Mouse (Mus musculus): Measurements from ENCODE around the gene Spats2. TPM values are rescaled to one million over a fixed set of nuclear protein-coding genes. Genes with fewer than 3 reads are reported as not detected.
"Not testable (repeated sequence)": the region's sequence is repeated elsewhere in the genome, so short reads cannot be mapped to it uniquely, and the experiment has no call there.

Gene Spats2
- polyA plus RNA-seq, 1 experiment = 25.4 TPM

- Histone ChIP-seq H3K4me3 (ENCODE audit: insufficient read depth, poor library complexity, severe bottlenecking) (no peak overlapping the region), H3ac (ENCODE audit: control insufficient read depth, insufficient read length, low read depth) (no peak overlapping the region), H3K27me3 (ENCODE audit: control insufficient read depth, insufficient read depth, insufficient read length) (no peaks in the 10 kb centered on the region), H3K36me3 (ENCODE audit: control insufficient read depth, insufficient read depth) (peaks cover 8% of the 10 kb centered on the region), H3K79me3 (ENCODE audit: low read depth) (peaks cover 19% of the 10 kb centered on the region), H3K79me2 (ENCODE audit: control insufficient read depth, insufficient read depth) (peaks cover 79% of the 10 kb centered on the region)
- no peak for TF ChIP-seq USF1 (IDR thresholded peaks at IDR 0.05; ENCODE audit: low read depth)
- no peak for TF ChIP-seq CTCF (IDR thresholded peaks at IDR 0.05; ENCODE audit: control insufficient read depth, insufficient read depth, insufficient read length)
- TF ChIP-seq MAX (IDR thresholded peaks at IDR 0.05) = no peak
- TF ChIP-seq FOSL1 (IDR thresholded peaks at IDR 0.05; ENCODE audit: insufficient read depth, low read length, poor library complexity, severe bottlenecking) = no peak
- TF ChIP-seq MYOD1 (IDR thresholded peaks at IDR 0.05; ENCODE audit: control insufficient read depth, insufficient read length, low read depth) = no peak
- TF ChIP-seq MYOG (IDR thresholded peaks at IDR 0.05; ENCODE audit: control insufficient read depth, extremely low read depth, insufficient read length) = no peak
- TF ChIP-seq CEBPB (IDR thresholded peaks at IDR 0.05; ENCODE audit: low read depth) = no peak
Measured at GRCm38 (mm10) chr15:99138389-99138788, 12.7 kb downstream of the Spats2 start.

GRCm38 (mm10) chr15:99139669-99140068 lies 14.0 kb downstream of the Spats2 start:
- Histone ChIP-seq H3K79me3 (ENCODE audit: low read depth) (peaks cover 19% of the 10 kb centered on the region), H3ac (ENCODE audit: control insufficient read depth, insufficient read length, low read depth) (no peak overlapping the region), H3K36me3 (ENCODE audit: control insufficient read depth, insufficient read depth) (peaks cover 8% of the 10 kb centered on the region), H3K4me3 (ENCODE audit: insufficient read depth, poor library complexity, severe bottlenecking) (no peak overlapping the region), H3K27me3 (ENCODE audit: control insufficient read depth, insufficient read depth, insufficient read length) (no peaks in the 10 kb centered on the region), H3K79me2 (ENCODE audit: control insufficient read depth, insufficient read depth) (peaks cover 75% of the 10 kb centered on the region)
- TF ChIP-seq MYOG (IDR thresholded peaks at IDR 0.05; ENCODE audit: control insufficient read depth, extremely low read depth, insufficient read length) = no peak
- peak; percentile 21 for TF ChIP-seq CTCF (IDR thresholded peaks at IDR 0.05; ENCODE audit: control insufficient read depth, insufficient read depth, insufficient read length)
- TF ChIP-seq MAX (IDR thresholded peaks at IDR 0.05) = no peak

- Histone ChIP-seq H3ac (ENCODE audit: control insufficient read depth, insufficient read length, low read depth) (no peak overlapping the region), H3K27me3 (ENCODE audit: control insufficient read depth, insufficient read depth, insufficient read length) (no peaks in the 10 kb centered on the region), H3K36me3 (ENCODE audit: control insufficient read depth, insufficient read depth) (peaks cover 30% of the 10 kb centered on the region), H3K4me3 (ENCODE audit: insufficient read depth, poor library complexity, severe bottlenecking) (no peak overlapping the region), H3K79me2 (ENCODE audit: control insufficient read depth, insufficient read depth) (no peaks in the 10 kb centered on the region), H3K79me3 (ENCODE audit: low read depth) (no peaks in the 10 kb centered on the region)
- TF ChIP-seq MAX (IDR thresholded peaks at IDR 0.05) (no peak), MYOG (IDR thresholded peaks at IDR 0.05; ENCODE audit: control insufficient read depth, extremely low read depth, insufficient read length) (no peak), CTCF (IDR thresholded peaks at IDR 0.05; ENCODE audit: control insufficient read depth, insufficient read depth, insufficient read length) (no peak), USF1 (IDR thresholded peaks at IDR 0.05; ENCODE audit: low read depth) (no peak)
Measured at GRCm38 (mm10) chr15:99150516-99150915, 24.8 kb downstream of the Spats2 start.

DNA sequence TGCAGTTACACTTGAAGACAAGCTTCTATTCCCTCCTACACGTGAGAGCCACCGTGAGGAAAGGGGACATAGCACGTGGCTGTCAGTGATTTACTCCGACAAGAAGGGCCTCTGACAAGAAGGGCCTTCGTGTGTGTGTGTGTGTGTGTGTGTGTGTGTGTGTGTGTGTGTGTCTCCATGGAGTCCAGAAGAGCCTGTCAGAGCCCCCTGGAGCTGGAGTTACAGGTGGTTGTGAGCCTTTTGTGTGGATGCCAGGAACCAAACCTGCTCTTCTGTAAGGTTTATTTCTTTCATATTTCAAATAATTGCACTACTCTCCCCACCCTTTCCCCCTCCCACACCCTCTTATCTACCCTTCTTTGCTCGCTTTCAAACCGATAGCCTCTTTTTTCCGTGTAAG lies 25.6 kb downstream of the Spats2 start:
- Histone ChIP-seq H3K36me3 (ENCODE audit: control insufficient read depth, insufficient read depth) (peaks cover 22% of the 10 kb centered on the region), H3K4me3 (ENCODE audit: insufficient read depth, poor library complexity, severe bottlenecking) (no peak overlapping the region), H3K27me3 (ENCODE audit: control insufficient read depth, insufficient read depth, insufficient read length) (no peaks in the 10 kb centered on the region), H3K79me2 (ENCODE audit: control insufficient read depth, insufficient read depth) (no peaks in the 10 kb centered on the region), H3ac (ENCODE audit: control insufficient read depth, insufficient read length, low read depth) (no peak overlapping the region), H3K79me3 (ENCODE audit: low read depth) (no peaks in the 10 kb centered on the region)
- TF ChIP-seq CTCF (IDR thresholded peaks at IDR 0.05; ENCODE audit: control insufficient read depth, insufficient read depth, insufficient read length) = no peak
- no peak for TF ChIP-seq FOSL1 (IDR thresholded peaks at IDR 0.05; ENCODE audit: insufficient read depth, low read length, poor library complexity, severe bottlenecking)
- no peak for TF ChIP-seq MYOD1 (IDR thresholded peaks at IDR 0.05; ENCODE audit: control insufficient read depth, insufficient read length, low read depth)
- TF ChIP-seq CEBPB (IDR thresholded peaks at IDR 0.05; ENCODE audit: low read depth) = no peak
- no peak for TF ChIP-seq USF1 (IDR thresholded peaks at IDR 0.05; ENCODE audit: low read depth)
- TF ChIP-seq MAX (IDR thresholded peaks at IDR 0.05) = no peak
- no peak for TF ChIP-seq MYOG (IDR thresholded peaks at IDR 0.05; ENCODE audit: control insufficient read depth, extremely low read depth, insufficient read length)

- no peak overlapping the region for H3K4me3 ChIP-seq (ENCODE audit: insufficient read depth, poor library complexity, severe bottlenecking)
- H3ac ChIP-seq (ENCODE audit: control insufficient read depth, insufficient read length, low read depth) = no peak overlapping the region
- TF ChIP-seq MYOD1 (IDR thresholded peaks at IDR 0.05; ENCODE audit: control insufficient read depth, insufficient read length, low read depth) (no peak), MAX (IDR thresholded peaks at IDR 0.05) (no peak), MYOG (IDR thresholded peaks at IDR 0.05; ENCODE audit: control insufficient read depth, extremely low read depth, insufficient read length) (no peak), CTCF (IDR thresholded peaks at IDR 0.05; ENCODE audit: control insufficient read depth, insufficient read depth, insufficient read length) (no peak), CEBPB (IDR thresholded peaks at IDR 0.05; ENCODE audit: low read depth) (no peak), USF1 (IDR thresholded peaks at IDR 0.05; ENCODE audit: low read depth) (no peak), FOSL1 (IDR thresholded peaks at IDR 0.05; ENCODE audit: insufficient read depth, low read length, poor library complexity, severe bottlenecking) (no peak)
- no peaks in the 10 kb centered on the region for H3K79me2 ChIP-seq (ENCODE audit: control insufficient read depth, insufficient read depth)
- peaks cover 11% of the 10 kb centered on the region for H3K36me3 ChIP-seq (ENCODE audit: control insufficient read depth, insufficient read depth)
- no peaks in the 10 kb centered on the region for H3K27me3 ChIP-seq (ENCODE audit: control insufficient read depth, insufficient read depth, insufficient read length)
- H3K79me3 ChIP-seq (ENCODE audit: low read depth) = no peaks in the 10 kb centered on the region
Measured at GRCm38 (mm10) chr15:99153466-99153865, 27.8 kb downstream of the Spats2 start.

GRCm38 (mm10) chr15:99154515-99154914 lies 28.8 kb downstream of the Spats2 start:
- not testable (repeated sequence) for H3ac ChIP-seq (ENCODE audit: control insufficient read depth, insufficient read length, low read depth); H3K79me3 ChIP-seq (ENCODE audit: low read depth); H3K79me2 ChIP-seq (ENCODE audit: control insufficient read depth, insufficient read depth); H3K4me3 ChIP-seq (ENCODE audit: insufficient read depth, poor library complexity, severe bottlenecking); H3K27me3 ChIP-seq (ENCODE audit: control insufficient read depth, insufficient read depth, insufficient read length)
- H3K36me3 ChIP-seq (ENCODE audit: control insufficient read depth, insufficient read depth) = peaks cover 11% of the 10 kb centered on the region

All from C2C12 (cell line).